Mouse (Mus musculus) embryo, embryonic 11 days (tissue): ENCODE data around the gene Tspan10.
"Not testable (repeated sequence)": the region's sequence is repeated elsewhere in the genome, so short reads cannot be mapped to it uniquely, and the experiment has no call there.

Source experiments
- DNase-seq: peaks from one replicate; pipeline ENCODE4 v3.0.0-alpha.2; 2015

Gene Tspan10

DNA sequence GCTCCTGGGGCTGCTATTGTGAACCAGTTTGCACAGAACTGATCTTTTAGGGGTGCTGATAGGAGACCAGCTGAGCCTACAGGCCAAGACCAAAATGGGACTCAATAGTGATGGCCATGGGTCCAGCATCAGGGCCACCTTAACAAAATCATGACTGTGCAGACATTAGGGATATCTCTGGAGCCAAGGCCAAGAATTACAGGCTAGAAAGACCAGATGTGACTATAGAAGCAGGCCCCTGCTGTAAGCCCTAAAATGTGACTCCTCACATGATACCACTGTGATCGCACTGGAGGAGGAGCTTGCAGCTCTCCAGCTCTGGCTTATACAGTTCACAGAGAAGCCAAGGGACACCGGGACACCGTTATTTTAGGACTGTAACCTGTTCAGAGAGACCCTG, at the start of gene Tspan10:
Tspan10 (plus strand) TSS at position 301 of the 400 bp plus-strand sequence.
- no peak for DNase-seq

DNA sequence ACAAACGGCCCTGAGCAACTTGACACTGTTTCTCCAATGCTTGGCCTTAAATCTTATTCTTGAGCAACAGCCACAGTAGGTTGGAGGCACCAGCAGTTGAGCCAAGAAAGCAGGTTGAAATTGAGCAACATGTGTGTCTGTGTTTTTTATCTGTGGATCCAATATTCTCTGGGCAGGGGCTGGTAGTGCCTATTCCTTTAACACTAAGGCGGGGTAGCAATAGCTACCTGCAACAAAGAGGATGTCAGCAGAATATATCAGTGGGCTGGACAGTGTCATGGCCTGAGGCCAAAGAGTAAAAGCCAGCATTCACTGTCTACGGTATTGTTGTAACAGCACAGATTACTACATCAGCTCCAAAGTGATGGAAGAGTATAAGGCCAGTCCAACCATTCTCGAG, 46.8 kb upstream of the Tspan10 start:
- DNase-seq: no peak

DNA sequence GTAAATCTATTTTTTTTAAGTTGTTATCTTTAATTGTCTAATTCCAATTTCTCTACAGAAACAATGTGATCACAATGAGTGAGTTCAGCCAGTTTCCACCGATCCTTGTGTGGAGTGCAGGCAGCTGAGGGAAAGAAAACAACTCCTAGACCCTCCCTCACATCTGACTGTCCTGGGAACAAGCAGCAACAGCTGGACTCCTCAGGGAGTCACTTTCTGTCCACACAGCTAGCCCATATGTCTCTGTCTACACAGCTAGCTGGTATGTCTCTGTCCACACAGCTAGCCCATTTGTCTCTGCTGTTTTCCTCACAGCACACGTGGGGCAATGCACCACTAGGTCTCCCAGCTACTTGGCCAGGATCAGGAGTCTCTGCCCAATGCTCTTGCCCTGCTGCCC, 44.8 kb upstream of the Tspan10 start:
- DNase-seq: no peak

DNA sequence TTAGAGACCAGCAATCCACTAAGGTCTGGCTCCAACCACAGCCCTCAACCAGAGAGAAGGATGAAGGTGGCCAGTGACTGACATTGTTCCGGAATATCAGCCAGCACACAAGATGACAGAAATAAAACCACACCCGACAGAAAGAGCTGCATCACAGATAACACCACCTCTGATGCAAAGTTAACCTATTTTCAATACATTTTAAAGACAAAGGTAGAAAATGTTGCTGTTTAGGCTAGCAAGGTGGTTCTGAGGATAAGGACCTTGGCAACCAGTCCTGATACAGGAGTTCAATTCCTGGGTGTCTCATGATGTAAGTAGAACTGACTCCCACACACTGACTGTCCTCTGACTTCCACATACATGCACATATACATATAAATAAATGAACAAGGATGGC, 43.1 kb upstream of the Tspan10 start:
- no peak for DNase-seq

DNA sequence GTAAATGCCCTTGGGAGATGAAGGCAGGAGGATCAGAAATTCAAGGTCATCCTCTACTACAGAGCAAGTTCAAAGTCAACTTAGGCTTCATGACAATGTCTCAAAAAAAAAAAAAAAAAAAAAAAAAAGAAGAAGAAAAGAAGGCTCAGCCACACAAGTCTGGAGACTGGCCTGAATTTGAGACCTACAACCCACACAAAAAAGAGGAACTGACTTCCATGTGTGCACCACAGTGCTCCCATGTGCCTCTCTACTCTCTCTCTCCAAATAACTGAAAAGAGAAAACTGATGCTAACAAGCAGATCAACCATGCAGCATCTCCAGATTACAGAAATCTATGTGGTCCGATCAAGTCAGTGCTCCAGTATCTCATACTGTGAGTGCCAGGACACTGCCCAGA, 37.6 kb upstream of the Tspan10 start:
- no peak for DNase-seq

DNA sequence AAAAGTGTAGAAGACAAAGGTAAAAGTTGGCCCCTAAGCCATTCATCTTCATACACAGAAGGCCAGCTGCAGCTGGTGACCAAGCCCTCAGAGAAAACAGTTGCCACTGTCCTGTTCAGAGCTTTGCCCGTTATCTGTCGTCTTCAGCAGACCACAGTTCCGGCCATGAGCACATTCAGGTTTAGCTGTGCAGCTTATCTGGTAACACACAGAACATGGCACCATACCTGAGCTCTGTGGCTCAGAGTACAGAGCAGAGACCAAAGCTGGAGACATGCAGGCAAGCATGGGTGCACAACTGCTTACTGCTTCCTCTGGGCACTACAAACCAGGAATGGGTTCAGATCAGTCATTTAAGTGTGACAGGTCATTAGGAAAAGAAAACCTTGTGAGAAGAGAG, 36.6 kb upstream of the Tspan10 start:
- no peak for DNase-seq

DNA sequence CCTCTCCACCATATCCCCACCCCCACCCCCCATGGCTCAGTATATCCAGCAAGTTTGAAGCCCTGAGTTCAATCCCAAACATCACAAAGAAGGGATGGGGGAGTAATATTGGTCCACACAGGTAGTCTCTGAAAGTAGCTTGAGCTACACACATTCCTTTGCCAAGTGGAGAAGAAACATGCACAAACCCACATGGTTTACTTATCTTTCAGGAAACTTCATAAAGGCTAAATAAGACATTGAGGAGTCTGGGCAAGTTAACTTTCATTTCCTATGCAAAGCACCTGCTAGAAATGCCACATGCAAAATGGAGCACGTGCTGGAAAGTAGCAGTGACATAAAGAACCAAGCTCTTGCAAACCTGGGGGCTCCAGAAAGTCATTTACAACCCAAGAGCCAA, 36.0 kb upstream of the Tspan10 start:
- DNase-seq: no peak

DNA sequence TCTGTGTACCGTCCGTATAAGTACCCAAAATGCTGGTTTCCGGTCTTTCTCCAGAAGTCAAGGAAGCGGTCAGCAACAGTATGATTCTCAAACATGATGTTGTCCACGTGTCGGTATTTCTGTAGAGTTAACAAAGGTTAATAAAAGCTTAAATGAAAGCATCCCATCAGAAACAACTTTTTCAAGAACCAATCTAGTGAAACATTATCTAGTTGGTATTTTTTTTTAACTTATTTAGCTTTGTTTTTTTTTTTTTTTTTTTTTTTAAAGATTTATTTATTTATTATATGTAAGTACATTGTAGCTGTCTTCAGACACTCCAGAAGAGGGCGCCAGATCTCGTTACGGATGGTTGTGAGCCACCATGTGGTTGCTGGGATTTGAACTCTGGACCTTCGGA, 28.8 kb upstream of the Tspan10 start:
- not testable (repeated sequence) for DNase-seq

DNA sequence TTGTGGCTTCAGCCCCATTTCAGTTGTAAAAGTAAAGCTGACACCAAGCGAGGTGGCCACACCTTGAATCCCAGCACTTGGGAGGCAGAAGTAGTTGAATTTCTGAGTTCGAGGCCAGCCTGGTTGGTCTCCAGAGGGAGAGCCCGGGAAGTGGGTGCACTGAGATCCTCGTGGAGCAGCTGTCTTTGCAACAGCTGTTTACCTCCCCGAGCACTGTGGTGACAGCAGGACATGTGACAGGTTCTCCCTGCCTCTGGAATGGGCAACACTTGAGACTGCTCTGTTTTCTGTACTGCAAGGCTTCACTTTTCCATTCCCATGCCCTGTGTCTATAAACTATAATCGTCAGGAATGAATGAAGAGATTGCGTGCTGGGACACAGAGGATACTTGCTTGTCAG, 24.6 kb upstream of the Tspan10 start:
- DNase-seq: no peak

DNA sequence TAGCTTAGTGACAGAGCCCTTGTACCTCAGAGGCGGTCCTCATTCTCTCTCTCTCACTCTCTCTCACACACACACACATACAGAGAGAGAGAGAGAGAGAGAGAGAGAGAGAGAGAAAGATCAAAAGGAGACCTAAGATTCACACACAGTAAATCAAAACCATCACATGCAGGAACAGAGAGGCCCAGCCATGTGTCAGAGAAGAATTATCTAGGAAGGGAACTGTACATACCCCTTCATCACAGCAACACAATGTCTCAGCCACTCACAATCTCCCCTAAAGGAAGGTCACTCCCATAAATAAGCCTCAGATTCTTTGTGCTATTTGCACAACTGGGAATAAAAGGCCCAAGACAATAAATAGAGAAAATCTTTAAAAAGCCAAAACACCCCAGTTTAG, 23.9 kb upstream of the Tspan10 start:
- DNase-seq: no peak

DNA sequence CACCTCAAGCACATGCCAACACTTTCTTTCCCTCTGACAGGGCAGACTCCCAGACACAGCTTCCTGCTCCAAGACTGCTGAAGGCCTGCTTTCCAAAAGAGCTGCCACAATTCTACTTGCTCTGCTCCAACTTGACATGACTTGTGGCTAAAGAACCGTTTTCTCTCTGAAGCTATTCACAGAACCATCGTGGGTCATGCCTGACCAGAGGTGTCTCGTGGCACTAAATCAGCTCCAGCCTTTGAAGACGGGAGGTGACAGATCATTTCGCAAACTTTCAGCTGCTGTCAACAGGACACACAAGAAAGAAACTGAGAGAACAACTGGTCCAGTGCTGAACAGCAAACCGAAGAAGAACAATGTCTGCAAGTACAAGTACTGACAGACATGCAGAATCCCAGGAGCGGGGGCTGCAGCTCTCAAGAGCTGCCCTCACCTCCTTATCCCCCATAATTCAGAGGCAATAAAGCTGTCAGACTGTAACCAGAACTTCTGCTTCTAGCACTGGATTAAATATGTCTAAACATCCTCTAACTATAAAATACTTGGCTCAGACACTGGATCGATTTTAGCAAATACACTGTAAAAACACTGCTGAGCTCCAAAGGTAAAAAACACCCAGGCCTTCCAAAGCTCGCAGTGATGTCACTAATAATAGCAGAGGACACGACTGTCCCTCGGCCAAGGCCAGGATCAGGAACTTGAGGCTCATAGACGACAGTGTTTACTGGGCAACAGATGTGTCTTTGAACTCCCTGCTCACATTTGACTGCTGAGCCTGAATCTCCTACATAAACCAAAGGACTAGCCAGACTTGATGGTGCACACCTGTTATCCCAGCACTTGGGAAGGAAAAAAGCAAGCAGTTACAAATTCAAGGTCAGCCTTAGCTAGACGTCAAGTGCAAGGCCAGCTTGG, 19.5 kb upstream of the Tspan10 start:
- no peak for DNase-seq

DNA sequence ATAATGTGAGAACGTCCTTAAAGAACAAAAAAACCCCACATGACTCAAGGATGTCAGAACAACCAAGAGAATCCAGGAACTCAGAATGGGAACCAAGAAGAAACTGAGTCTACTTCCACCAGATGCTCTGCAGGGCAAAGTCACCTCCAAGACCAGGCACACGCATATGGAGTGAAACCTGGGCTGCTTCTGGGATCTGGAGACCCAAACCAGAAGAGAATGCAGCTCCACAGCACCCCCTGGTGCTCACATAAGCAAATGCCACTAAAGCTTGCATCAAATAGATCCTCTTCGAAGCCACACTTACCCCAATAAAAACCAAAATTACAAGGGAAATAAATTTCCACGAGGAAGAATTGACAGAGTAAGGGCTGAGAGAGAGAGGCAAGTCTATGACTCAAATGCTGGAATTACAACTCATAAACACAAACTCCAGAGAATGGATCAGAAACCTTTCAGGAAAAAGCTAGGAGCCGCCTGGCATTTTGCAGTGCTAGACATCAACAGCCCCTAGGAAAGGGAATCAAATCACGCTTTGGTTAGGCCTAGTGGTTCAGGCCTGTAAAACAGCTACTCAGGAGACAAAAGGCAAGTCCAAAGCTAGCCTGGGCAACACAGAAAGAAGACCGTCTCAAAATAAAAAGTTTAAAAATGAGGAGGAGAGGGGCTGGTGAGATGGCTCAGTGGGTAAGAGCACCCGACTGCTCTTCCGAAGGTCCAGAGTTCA, 18.7 kb upstream of the Tspan10 start:
- peak; percentile 79 for DNase-seq

DNA sequence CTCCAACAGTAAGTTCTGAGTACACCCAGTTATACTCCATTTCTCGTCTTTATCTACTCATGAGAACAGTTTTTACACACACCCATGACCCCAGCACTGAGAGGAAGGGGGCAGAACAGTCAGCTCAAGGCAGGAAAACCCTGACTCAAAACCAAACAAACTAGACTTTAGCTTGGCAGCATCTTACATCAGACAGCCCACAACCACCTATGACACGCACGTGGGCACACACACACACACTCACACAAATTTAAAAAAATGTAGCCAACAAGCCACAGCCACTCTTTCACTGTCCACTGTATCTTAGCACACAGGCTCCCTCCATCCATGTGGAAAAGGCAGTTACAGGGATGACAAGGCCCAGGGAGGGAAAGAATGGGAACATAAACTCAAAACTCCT, 15.7 kb upstream of the Tspan10 start:
- DNase-seq: no peak

DNA sequence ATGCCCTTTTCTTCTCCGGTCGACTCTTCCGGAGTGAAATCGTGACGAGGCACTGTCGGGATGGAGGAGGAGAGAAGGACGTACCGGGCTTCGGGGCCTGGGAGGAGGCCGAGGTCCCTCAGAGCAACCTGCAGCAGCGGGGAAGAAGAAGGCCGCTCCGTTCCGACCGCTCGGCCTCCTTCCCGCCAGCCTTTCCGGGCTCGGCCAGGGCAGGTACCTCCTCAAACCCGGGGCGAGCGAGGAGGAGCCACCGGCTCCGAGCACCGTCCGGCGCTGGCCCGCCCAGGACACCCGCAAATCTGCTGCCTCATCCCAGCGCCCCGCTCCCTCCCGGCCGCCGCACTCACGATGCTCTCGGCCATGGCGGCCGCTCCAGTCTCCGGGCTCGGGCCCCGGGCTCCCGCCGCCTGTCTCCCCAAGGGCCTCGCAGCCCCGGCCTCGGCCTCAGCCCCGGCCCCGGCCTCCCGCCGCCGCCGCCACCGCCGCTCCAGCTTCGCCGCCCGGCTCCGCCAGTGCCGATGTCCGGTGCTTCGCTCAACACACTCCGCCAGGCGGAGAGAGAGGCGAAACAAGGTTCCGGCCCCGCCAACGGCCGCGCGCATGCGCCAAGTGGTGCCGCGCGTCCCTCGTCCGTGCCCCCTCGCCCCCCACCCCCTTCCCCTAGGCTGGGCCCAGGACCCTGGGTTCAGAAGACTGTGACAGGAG, 5.1 kb upstream of the Tspan10 start, which contains the start of gene Nploc4:
Nploc4 (minus strand) TSS at position 557 of the 705 bp plus-strand sequence.
- peak; percentile 95 for DNase-seq

DNA sequence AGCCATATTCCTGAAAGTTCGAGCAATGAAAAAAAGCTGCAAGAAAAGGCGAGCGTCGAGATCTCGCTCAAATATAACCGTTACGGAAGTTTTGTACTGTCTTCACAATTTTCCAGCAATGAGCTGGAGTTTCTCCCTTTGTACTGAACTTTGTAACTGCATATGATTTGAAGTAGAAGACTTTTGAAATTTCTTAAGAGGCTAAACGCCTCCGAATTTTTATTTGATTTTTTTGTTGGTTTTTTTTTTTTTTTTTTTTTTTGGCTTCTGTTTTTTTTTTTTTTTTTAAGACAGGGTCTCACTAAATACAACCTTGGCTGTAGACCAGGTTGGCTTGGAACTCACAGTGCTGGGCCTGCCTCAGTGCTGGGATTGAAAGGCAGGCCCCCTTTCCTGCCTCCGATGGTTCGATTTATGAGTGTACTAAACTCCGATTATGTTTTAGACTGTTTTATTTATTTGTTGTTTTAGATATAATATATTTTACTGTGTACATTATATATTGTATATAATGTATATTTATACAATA, 4.5 kb upstream of the Tspan10 start:
- no peak for DNase-seq

DNA sequence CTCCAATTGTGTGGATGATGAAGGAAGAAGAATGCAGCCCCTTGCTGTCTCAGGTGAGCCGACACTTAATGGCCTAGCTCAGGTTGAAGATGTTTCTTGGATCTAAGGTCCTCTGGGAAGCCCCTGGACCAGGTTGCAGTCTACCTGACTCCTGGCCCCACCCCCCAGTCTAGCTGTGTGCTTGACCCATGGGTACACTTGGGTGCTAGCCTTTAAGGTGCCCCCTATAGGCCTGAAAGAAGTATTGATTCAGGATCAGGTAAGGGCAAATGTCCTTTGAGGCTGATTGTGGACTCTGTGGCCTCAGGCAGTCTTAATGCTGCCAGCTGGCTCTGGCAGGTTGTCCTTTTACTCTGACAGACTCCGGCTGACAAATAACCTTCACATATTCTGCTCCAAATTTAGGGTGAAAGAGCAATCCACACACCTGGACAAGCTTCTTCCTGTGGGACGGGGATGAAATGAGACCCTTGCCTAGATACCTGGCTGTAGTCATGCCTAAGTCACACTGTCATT, 379 bp downstream of the Tspan10 start:
- DNase-seq: no peak

DNA sequence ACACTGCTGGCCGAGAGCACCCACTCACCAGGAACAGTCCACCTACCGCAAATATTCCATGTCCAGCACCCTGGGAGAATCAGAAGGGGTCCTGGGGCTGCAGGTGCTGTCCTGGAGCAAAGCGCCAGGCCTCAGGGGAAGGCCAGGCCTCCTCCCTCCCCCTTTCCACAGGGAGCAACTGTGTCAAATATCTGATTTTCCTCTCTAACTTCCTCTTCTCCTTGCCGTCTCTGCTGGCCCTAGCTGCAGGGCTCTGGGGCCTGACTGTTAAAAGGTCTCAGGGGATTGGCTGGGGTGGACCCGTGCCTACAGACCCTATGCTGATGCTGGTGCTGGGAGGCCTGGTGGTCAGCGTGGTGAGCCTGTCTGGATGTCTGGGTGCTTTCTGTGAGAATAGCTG, 1.7 kb downstream of the Tspan10 start:
- no peak for DNase-seq

DNA sequence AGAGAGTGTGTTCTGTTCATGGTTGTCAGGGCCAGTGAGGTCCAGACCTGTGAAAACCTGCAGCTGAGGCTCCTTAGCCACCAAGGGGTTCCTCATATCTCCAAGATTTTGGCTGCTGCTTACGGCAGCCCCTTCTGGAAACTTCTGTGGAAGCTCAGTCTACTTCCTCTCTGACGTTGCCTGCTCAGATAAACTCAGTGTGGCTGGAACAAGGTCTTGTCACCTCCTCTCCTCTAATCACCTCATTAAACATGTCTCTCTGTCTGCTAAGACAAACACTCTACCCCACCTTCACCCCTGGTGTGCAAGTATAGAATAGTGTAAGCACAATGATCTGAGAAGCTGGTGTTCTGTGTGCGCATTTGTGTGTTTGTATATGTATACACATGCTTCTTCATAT, 3.0 kb downstream of the Tspan10 start:
- DNase-seq: no peak

DNA sequence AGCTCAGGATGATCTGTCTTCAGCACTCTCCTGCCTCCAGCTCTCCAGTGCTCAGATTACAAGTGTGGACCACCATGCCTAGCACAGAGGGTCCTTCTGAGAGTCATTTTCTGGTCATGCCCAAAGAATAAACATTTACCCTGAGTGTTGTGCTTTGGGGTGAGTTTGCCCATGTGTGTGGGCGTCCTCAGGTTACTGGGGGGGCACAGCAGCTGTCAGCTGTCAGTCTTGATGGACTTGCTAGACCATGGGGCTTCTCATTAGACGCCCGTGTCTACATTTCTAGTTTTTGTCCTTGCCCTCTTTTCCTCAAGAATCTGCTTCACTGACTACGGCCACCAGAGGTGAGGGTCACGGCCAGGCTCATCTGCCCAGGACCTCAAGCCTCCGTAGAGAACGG, 4.7 kb downstream of the Tspan10 start:
- no peak for DNase-seq

DNA sequence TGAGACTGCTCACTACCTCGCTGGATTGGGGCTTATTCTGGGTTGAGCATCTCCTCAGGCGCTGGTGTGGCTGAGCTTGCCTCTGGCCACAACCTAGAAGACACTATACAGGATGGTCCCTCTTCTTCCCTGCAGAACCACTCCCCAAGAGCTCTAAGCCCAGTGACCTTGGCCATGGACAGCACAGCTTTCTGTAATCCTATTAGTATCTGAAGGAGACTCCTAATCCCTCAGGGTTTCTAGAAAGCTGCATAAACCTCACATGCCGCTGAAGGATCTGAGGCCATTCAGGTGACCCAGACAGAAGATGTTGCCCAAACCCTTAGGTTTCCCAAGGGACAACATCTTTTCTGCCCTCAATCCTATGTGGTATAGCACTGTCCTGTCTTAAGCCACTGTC, 9.8 kb downstream of the Tspan10 start:
- no peak for DNase-seq

DNA sequence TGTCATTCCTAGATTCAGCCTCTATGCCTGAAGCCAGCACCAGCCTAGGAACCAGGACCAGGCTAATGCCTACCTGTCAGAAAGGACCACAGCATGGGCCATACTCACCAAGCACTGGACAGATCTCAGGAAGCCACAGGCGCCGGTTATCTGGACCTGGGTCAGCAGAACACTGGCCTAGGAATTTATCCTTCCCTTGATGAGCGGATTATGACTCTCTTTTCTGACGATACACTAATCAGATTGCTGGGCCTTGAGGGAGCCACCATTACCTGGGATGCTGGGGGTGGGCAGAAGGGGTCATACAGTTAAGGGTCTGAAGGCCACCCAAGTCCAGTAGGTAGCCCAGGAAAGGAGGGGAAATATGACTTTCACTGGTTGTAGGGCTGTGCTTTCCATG, 10.9 kb downstream of the Tspan10 start, which contains the start of gene Pde6g:
Pde6g (minus strand) TSS at position 195 of the 400 bp plus-strand sequence.
- DNase-seq: no peak

DNA sequence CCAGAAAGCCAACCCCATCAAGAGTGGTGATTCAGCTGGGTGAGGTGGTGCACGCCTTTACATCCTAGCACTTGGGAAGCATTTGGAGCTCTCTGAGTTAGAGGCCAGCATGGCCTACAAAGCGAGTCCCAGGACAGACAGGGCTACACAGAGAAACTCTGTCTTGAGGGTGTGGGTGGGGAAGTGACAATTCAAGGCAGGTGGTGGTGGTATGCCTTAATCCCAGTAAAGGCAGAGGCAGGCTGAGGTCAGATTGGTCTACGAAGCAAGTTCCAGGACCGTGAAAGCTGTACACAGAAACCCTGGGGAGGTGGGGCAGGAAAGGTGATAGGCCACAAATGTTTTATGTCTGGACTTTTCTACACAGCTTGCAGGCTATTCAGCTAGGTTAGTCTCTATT, 12.5 kb downstream of the Tspan10 start:
- DNase-seq: no peak

DNA sequence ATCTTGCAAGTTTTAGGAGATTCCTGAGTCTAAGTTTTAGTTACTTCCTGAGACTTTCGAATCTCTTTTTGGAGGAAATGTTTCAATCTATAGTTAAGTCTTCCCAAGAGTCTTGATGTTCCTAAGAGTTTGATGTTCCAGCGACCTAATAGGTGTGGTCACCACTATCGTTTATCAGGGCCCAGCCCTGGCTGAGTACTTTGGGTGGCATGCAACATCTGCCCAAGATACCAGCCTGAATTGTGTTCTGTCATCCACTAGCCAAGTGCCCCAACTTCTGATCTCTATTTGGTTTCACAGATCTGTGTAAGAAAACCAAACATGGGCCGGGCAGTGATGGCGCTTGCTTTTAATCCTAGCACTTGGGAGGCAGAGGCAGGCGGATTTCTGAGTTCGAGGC, 13.0 kb downstream of the Tspan10 start:
- no peak for DNase-seq
